Mouse (Mus musculus): ENCODE measurements around the gene Serpina1d. TPM values are rescaled to one million over a fixed set of nuclear protein-coding genes. Genes with fewer than 3 reads are reported as not detected.

Serpina1d gene
- polyA plus RNA-seq, 1 experiment from 2014 or later = 6.9 TPM

Other genes starting within 250 kb of the Serpina1d start
- gene Ppp4r4, start 241.3 kb downstream of the Serpina1d start, polyA plus RNA-seq (2015; fragmentation: Nextera tagmentation; extraction: Ambion mirVana) = 0.56 and 0.65 TPM in 2 replicates
- 0.10 and 0.21 TPM in 2 replicates for gene Serpina10, start 142.1 kb downstream of the Serpina1d start, polyA plus RNA-seq (2015; fragmentation: Nextera tagmentation; extraction: Ambion mirVana)
- gene Serpina6, start 116.4 kb downstream of the Serpina1d start, polyA plus RNA-seq (2015; fragmentation: Nextera tagmentation; extraction: Ambion mirVana) = 0.21 TPM in 1 of 2 replicates, not detected in the other
- gene Serpina16, start 97.5 kb downstream of the Serpina1d start, polyA plus RNA-seq (2015; fragmentation: Nextera tagmentation; extraction: Ambion mirVana) = not detected in 2 replicates
- gene Serpina1f, start 78.1 kb downstream of the Serpina1d start, polyA plus RNA-seq (2015; fragmentation: Nextera tagmentation; extraction: Ambion mirVana) = 0.18 and 0.21 TPM in 2 replicates
- 34.2 and 45.6 TPM in 2 replicates for gene Serpina1b, start 56.8 kb upstream of the Serpina1d start, polyA plus RNA-seq (2015; fragmentation: Nextera tagmentation; extraction: Ambion mirVana)
- gene Serpina1a, start 90.0 kb upstream of the Serpina1d start, polyA plus RNA-seq (2015; fragmentation: Nextera tagmentation; extraction: Ambion mirVana) = 67.1 and 71.2 TPM in 2 replicates
- gene Serpina1c, start 131.3 kb upstream of the Serpina1d start, polyA plus RNA-seq (2015; fragmentation: Nextera tagmentation; extraction: Ambion mirVana) = 7.9 and 9.9 TPM in 2 replicates
- 177 and 211 TPM in 2 replicates for gene Serpina1e, start 185.4 kb upstream of the Serpina1d start, polyA plus RNA-seq (2015; fragmentation: Nextera tagmentation; extraction: Ambion mirVana)
- not detected in 2 replicates for gene Serpina11, start 216.4 kb upstream of the Serpina1d start, polyA plus RNA-seq (2015; fragmentation: Nextera tagmentation; extraction: Ambion mirVana)
- gene Serpina9, start 240.2 kb upstream of the Serpina1d start, polyA plus RNA-seq (2015; fragmentation: Nextera tagmentation; extraction: Ambion mirVana) = not detected in 2 replicates

All from intestine, postnatal 0 days (tissue).